10 mouse cellular contexts compared by ENCODE assay signal in the genomic region with DNA sequence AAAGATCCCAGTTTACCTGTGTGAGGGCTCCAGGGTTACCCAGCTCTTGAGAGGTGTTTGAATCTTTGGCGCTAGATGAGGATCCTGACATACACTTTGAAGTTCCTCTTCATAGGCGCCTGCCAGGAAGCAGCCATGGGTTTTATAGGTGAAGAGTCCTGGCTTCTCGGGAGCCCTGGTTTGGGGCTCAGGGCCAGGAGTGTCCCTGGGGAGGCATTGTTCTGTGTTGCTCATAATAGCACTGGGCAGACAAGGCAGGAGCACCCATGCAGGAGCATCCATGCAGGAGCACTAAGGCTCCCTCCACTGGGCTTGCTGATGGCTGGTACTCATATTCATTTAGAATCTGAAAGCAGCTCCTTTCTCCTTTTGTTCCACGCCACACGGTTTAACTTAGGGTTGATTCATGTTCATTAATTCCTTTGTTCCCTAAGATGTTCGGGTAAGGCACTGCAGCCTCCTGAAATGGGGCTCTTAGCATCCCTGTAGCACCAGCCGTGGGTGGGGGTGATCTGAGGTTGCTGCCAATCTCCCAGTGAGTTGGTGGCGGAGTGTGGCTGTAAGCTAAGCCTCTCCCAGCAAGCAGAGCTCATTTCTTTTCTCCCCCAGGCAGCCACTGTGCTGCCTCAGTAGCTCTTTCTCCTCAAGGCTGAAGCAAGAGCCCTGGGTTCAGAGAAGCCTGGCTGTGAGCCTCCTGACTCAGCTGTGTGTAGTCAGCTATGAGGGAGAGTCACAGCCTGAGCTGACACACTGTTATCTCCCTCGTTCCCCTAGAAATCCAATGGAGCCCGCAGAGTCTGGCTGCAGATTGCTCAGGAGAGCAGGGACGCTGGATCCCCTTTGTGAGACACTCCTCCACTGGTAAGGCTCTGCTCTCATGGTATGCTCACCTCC.
DNase-seq lines count a peak whose midpoint lies in the region; ATAC-seq lines count a peak whose summit lies in the region.
"Had no signal": no experiment of that assay in that cellular context is flagged by ENCODE, and none has a peak within 500 bp of the region (broad histone marks: within the 10 kb centered on the region; RNA-seq: fewer than 3 reads in every experiment).

No protein-coding gene starts in this region.

- intact Hi-C loops in heart, postnatal 10 days (cut with DNase I), result no loop called here

- H3K4me2 ChIP-seq in forebrain, embryonic 14.5 days (ENCODE audit: low read length), result no peak overlapping the region

- H3K4me3 ChIP-seq in forebrain, embryonic 14.5 days (ENCODE audit: low read depth, low read length), result no peak overlapping the region

- peak; percentile 60 for DNase-seq in adrenal gland, postnatal 10 days
- DNase-seq in adrenal gland, adult 8-10 months, result no peak
- DNase-seq in 3134 (ENCODE audit: extremely low read depth, insufficient read length, low spot score), result peak; percentile 21
- DNase-seq in forebrain, embryonic 14.5 days (ENCODE audit: low spot score), result peak; percentile 54
- DNase-seq in left cerebral cortex, adult 9 months (ENCODE audit: low spot score in 2 of 2), result peak; percentile 70 to 82
- DNase-seq in urinary bladder, postnatal 14 days (ENCODE audit: low spot score), result no peak
- DNase-seq in embryo, embryonic 9.5 days (ENCODE audit: extremely low spot score), result no peak
- DNase-seq in heart, postnatal 10 days, result no peak
- DNase-seq: kidney, postnatal 14 days; lung, postnatal 14 days had no signal

- no peak overlapping the region for H3K9ac ChIP-seq in forebrain, embryonic 14.5 days (ENCODE audit: low read length)

- H3K27me3 ChIP-seq in forebrain, embryonic 14.5 days (replicated peaks; ENCODE audit: control insufficient read depth, insufficient read depth, low read length), result no peaks in the 10 kb centered on the region

- H3K4me1 ChIP-seq in forebrain, embryonic 14.5 days (ENCODE audit: control insufficient read depth, insufficient read depth, low read length), result peaks cover 17% of the 10 kb centered on the region

- H3K36me3 ChIP-seq in forebrain, embryonic 14.5 days (ENCODE audit: control insufficient read depth, insufficient read depth, low read length), result no peaks in the 10 kb centered on the region

- 29% methylated on average over 11 of the region's 11 CpGs for WGBS in forebrain, embryonic 14.5 days

- no peaks in the 10 kb centered on the region for H3K9me3 ChIP-seq in forebrain, embryonic 14.5 days (replicated peaks; ENCODE audit: control insufficient read depth, low read length)

- ATAC-seq in forebrain, embryonic 14.5 days, result peak; percentile 37; the same call in 1 of the 2 replicates

- H3K27ac ChIP-seq in forebrain, embryonic 14.5 days (ENCODE audit: low read depth, low read length), result peak overlapping the region; percentile 52

Comparison
In these comparisons a context has a peak if more than half of its experiments do, and no peak if none do; other contexts are left out.
1. DNase-seq: peak in adrenal gland, postnatal 10 days (single experiment), 3134 (single experiment), forebrain, embryonic 14.5 days (single experiment) and left cerebral cortex, adult 9 months (2 of 2); none in adrenal gland, adult 8-10 months (single experiment), urinary bladder, postnatal 14 days (single experiment), embryo, embryonic 9.5 days (single experiment) and heart, postnatal 10 days (0 of 2).